Mouse (Mus musculus) 416B (cell line): ENCODE results near the gene Olfr47.
"Not testable (repeated sequence)": the region's sequence is repeated elsewhere in the genome, so short reads cannot be mapped to it uniquely, and the experiment has no call there.

ENCODE experiments used
- DNase-seq: peaks from one replicate; pipeline ENCODE4 v3.0.0; 2011; ENCODE audit warnings: low read depth

Olfr47 gene

DNA sequence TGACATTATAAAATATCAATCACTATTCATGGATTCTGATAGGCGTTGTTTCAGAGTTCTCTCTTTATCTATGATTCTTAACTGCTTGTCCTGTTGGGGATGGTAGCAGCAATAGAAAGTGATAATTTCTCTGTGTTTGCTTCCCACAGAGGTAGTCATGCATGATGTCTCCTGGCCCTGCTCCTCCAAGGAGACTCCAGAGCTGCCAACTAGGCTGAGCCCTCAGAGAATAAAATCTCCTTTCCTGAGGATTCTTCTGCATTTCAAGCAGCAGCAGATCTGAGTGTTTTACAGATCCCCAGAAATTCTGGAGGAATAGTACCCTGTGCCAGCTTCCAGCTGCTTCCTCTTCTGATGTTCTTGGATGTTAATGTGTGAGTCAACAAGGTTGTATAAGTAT, at the start of gene Olfr47:
TSS of gene Olfr47 (plus strand) at position 275 of the 400 bp plus-strand sequence.
- DNase-seq = not testable (repeated sequence)

DNA sequence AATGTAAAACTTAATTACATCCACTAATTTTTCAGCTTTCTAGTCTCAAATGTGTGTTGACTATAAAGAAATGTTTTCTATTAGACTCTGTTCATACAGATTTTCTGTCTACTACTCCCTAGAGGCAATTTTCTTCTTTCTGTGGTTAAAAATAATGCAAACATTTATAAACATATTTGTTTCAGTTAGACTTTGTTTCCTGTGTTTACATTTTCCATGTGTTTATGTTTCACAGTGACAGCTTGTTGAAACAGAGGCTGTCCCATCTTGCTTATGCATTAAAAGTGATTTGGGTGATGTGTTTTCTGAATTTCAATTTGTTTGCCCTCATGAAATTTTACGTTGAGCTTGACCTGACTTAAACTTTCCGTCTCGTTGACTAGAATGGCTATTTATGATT, 40.3 kb upstream of the Olfr47 start:
- DNase-seq = no peak

DNA sequence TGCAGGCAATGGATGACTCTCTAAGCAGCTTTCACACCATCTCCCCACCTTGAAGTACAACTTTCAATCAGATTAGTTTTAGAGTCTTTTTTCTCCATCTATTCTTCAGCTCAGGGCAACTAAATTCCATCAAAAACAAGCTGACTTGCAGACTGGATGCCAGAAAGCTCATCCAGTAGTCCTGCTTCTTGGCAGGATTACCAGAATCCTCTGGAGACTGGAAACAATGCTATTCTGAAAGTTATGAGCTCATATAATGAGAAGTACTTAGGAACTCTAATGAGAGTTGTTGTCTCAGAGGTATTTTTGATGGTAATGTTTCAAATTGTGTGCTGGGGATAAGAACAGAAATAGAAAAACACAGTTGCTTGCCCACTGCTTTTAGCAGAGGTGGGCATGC, 34.5 kb upstream of the Olfr47 start, which contains the start of gene Olfr435:
TSS of gene Olfr435 (plus strand) at position 366 of the 400 bp plus-strand sequence.
- no peak for DNase-seq

DNA sequence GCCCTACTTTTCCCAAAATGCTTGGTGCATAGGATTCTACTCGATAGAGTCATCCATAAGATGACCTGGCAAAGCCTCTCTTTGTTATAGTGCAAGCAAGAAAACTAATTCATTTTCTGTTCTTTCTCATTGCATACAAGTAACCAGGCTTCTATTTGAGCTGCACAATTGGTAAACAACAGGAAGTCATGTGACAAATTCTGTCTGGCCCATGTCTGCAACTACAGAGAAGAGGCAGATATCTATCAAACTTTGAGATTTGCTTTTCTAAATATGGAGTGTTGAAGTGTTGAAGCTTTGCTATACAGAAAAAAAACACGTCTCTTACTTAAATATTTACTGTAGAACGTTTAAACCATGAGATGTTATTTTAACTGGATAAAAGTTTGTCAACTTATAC, 33.2 kb upstream of the Olfr47 start:
- DNase-seq = no peak

DNA sequence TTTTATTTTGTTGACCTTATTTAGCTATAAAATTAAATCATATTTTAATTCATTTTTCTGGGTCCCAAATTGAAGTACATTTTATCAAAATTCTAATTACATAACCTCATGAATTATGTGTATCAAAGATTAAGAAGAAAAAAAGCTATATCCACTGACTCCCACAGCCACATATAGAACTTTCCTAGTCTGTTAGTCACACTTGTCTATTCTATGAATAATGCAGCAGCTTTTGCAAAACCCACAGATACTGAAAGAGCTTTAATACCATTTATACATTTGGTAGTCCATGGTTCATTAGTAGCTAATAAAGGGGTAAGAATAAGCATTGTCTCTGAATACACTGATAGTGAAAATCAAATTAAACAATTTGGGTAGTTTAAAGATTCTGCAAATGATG, 28.5 kb upstream of the Olfr47 start:
- no peak for DNase-seq

DNA sequence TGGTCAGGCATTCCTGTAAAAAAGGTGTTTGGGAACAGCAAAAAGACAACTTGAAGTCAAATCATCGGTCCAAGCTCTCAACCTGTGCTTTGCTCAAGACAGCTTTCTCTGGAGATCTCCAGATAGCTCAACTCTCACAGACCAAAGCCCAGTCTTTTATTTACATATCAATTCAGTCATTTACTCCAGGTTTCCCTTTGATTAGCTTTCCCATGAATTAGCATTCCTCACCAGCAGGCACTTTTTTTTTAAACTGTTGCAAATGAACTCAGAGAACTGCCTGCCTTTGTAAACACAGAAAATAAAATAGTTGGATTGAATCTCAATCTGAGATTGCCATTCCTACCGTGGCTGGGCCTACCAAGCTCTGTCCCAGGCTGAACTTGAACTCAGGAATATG, 26.0 kb upstream of the Olfr47 start:
- DNase-seq = no peak

DNA sequence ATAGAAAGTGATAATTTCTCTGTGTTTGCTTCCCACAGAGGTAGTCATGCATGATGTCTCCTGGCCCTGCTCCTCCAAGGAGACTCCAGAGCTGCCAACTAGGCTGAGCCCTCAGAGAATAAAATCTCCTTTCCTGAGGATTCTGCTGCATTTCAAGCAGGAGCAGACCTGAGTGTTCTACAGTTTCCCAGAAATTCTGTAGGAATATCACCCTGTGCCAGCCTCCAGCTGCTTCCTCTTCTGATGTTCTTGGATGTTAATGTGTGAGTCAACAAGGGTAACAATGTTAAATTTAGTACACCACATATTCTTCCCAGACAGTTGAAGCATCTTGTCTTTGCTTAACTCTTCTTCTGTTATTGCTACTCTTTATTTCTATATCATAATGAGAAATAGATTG, 18.5 kb upstream of the Olfr47 start, which contains the start of gene Olfr434:
TSS of gene Olfr434 (plus strand) at position 149 of the 400 bp plus-strand sequence.
- DNase-seq = not testable (repeated sequence)

DNA sequence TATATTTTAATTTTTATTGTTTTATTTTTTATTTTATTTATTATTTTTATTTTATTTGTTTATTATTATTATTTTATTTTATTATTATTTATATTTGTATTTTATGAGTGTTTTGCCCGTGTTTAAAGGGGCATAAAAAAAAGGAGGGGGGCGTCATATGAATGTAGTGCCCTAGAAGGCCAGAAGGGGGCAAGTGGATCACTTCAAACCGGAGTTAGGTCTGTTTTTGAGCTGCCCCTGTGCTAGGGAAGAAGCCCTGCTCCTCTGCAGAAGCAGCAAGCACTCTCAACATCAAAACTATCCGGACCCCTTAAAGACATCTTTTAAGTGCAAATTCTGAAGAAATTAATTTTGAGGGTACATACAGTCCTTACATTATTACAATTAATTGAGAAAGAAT, 10.7 kb downstream of the Olfr47 start:
- DNase-seq = peak; percentile 36

DNA sequence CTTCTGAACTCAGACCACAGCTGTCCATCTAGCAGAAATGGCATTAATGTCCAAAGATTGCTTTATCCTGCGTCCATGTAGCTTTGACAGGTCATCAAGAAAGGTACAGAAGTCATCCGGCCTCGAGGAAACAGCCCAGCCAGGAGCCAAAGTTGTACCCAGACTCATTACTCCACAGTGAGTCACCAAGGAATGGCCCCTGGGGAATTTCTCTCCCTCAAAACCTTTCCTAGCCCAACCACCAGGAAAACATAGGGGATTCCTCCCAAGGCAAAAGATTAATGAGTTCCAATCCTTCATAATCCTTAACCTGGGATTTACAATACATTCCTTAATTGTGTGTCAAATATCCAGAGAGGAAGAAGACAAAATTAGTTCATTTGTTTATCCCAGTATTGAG, 16.1 kb downstream of the Olfr47 start:
- DNase-seq = no peak

DNA sequence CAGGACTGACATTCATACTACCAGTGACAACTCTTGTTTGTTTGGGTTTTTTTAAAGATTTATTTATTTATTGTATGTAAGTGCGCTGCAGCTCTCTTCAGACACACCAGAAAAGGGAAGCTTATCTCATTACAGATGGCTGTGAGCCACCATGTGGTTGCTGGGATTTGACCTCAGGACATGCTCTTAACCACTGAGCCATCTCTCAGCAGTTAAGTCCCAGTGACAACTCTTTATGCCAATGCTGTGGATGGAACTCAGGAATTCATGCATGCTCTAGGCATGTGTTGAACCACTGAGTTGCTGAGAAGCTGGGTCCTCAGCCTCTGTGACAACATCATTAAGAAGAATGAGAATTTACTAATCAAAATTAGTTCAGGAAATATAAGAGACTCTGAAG, 21.7 kb downstream of the Olfr47 start:
- DNase-seq = peak; percentile 39

DNA sequence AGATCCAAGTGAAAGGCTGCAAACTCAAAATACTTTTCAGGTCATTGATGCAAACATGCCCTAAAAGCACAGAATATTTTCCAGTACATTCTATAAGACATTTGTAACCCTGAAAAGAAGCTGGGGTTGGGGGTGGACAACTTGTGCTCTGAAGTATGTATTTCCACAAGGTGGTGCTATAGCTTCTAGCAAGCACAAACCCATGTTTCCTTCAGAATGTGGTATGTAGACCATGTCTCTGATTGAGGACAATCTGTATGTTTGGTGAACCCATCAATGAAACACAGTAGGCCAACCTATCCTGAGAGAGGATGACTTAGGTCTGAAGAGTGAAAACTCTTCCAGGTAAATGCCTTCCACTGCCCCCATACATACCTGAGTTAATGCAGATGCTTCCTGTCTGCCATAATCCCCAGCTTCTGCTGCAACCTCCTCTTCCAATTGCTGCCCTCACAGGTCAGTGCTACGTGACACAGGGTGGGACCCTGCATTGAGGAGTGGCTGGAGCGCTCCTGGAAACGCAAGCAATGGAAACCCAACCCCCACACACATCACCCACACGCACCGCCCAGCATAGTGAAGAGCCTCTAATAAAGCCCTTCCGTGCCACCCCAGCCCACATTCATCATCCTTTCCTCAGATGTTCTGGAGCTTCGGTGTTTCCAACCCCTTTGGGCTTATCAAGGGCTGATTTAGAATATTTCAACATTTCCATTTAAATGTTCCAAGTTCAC, 23.0 kb downstream of the Olfr47 start:
- DNase-seq = peak; percentile 49

DNA sequence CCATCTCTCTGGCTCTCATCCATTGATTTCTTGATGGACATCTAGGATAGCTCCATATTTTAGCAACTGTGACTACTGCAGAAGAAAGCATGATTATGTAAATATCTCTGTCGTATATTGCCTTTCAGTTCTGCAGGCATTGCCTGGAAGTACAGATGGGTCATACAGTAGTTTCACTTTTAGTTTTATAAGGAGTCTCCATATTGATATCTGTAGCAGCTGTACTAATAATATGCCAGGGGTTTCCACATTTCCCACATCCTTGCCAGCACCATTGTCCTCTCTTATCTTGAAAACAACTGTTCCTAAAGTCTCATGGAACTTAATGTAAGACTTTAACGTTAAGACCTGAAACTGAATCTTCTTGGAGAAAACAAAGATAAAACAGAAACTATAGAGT, 29.4 kb downstream of the Olfr47 start:
- peak; percentile 10 for DNase-seq

DNA sequence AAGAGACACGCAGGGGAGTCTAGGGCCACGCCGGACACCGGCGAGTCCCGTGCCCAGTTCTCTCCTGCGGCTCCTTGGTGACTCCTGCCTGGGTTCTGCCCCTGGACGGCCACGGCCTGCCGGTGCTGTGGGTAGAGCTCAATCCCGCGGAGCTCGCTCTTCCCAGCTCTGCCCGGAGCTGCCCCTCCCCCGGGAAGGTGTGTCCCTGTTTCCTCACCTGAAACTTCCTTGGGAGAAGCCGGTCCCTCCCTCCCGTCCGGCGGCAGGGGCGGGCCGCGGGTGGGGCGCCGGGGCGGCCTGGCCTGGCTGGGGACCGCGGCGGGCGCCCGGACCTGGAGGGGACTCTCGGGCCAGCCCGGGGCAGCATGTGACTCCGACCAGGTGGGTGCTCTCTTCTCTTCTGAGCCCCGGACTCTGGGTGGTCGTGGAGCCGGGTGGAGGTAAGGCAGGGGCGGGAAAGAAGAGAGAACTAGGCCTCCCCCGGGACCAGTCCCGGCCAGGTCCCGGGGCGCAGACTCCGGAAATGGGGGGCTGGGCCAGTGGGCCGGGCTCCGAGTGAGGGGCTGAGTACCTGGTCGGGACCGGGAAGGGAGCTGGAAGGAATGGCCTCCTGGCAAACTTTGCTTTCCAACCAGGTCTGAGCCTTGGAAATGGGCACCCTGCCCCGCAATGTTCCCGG, 34.2 kb downstream of the Olfr47 start, which contains the start of gene Arhgef5:
TSS of gene Arhgef5 (plus strand) at position 220 of the 679 bp plus-strand sequence.
- no peak for DNase-seq

DNA sequence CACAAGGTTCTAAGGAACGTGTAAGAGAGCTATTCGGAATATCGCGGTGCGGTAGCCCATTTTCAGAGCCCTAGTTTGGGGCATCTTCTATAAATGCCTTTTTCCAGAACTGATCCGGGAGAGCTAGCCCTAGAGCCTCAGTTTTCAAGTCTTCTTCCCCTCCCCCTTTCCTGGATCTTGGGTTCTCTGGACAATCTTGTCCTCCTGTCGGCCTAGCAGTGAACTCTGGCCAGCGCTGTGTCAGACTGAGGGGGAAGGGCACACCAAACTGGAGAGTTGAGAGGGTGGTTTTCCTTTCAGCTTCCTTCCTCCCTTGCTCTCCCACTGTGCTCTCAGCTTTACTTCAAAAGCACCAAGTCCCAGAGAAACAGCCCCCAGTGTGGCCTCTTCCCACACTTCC, 35.0 kb downstream of the Olfr47 start:
- peak; percentile 9 for DNase-seq

DNA sequence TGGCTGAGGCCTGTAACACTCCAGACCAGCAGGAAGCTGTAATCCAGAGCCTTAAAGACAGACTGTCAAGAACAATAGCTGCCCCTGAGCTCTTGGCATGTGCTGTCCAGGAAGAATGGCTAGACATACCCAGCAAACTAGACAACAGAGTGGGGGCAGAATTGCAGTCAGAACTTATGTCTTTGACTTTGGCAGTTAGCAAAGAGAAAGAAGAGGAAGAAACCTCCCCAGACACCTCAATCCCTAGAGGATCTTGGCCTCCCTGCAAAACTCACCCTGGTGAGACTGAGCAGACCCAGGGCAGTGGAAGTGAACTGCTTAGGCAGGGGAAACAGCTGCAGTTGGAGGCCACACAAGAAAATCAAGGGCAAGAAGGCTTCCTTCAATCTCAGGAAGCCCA, 41.3 kb downstream of the Olfr47 start:
- no peak for DNase-seq

DNA sequence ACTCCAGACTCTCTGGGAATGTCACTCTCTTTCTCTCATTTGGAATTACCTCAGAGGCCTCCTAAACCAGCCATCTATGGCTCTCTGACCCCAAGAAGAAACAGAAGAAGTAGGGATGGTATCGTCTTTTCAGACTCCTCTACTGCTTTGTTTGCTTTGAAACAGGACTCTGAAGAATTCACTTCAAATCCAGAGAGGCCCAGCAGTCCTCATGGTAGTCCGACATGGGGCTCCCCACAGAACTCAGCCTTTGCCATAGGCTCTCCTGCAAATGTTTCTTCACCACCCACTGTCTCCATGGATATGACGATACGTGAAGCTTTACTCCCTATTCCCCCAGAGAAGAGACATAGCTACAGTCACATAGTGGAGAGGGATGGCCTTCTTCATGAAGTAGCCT, 42.8 kb downstream of the Olfr47 start:
- DNase-seq = no peak

DNA sequence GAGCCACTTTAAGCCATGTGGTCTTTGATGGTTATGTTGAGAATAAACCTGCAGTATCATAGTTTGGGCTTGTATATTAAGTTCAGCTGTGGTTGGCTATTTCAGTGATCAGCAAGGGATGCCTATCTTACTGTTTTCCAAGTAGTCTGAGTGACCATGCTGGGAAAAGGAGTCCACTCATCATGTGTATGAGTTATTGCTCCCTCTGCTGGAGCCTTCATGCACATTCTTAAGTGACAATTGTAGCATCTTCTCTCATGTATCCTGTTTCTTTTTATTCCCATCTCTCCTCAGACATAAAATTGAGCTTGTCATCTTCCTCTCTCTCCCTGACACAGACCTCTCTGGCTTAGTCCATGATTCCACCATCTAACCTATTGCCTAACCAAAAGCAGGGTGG, 46.9 kb downstream of the Olfr47 start:
- DNase-seq = peak; percentile 43

DNA sequence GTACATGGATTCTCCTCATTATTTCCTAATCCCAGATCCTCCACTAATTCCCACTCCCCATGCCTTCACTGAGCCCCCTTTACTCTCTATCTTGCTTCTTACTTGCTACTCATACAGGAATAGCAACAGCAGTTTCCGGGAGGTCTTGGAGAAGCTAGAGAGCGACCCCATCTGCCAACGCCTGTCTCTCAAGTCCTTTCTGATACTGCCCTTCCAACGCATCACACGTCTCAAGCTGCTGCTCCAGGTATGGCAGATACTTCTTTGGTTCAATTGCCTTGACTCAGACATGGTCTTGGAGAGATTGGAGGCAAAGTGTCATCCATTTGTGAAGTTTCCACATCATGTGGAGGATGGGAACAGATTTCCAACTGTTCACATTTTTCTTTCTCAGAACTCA, 49.2 kb downstream of the Olfr47 start:
- DNase-seq = no peak
